Mouse (Mus musculus) liver, postnatal 0 days (tissue): ENCODE measurements around the gene Abcc9.

Experiments used
- CTCF ChIP-seq: sonication (generic); IDR thresholded peaks from 2 replicates; pipeline ENCODE4 v1.5.1; 2016; ENCODE audit warnings: antibody characterized with exemption, low read depth
- EP300 ChIP-seq: IDR thresholded peaks from 2 replicates; pipeline ENCODE4 v1.6.1; 2016; ENCODE audit warnings: antibody characterized with exemption, low read depth, mild to moderate bottlenecking

GRCm38 (mm10) chr6:142649331-142649730 is 52.8 kb downstream of the Abcc9 start:
- TF ChIP-seq CTCF (no peak), EP300 (0 out of 2 replicates have a peak, but pooled peaks have one; percentile 14)
